Mouse (Mus musculus) monocyte, adult 5-6 weeks (primary cell): ENCODE data around the gene Gm20532. TPM values are rescaled to one million over a fixed set of nuclear protein-coding genes. Genes with fewer than 3 reads are reported as not detected.
A peak's percentile ranks its signal among the peaks of the same experiment; 100 is the strongest.

Experiments used
- ATAC-seq: fragments of 153-309, 156-312 bp; replicated peaks from 2 replicates; pipeline ENCODE4 v1.8.0; 2017; ENCODE audit warnings: mild to moderate bottlenecking; ENCODE audit not compliant: low TSS enrichment, insufficient number of reproducible peaks, severe bottlenecking, poor library complexity, low FRiP score
- total RNA-seq: library from RNA; stranded (forward); fragments of 200-1000, 200-491, 200-594 nt; gene quantifications from 3 replicates; pipeline ENCODE4 v1.2.3, GENCODE M21; 2017

Gm20532 gene
- total RNA-seq, 1 experiment from 2014 or later: not detected

DNA sequence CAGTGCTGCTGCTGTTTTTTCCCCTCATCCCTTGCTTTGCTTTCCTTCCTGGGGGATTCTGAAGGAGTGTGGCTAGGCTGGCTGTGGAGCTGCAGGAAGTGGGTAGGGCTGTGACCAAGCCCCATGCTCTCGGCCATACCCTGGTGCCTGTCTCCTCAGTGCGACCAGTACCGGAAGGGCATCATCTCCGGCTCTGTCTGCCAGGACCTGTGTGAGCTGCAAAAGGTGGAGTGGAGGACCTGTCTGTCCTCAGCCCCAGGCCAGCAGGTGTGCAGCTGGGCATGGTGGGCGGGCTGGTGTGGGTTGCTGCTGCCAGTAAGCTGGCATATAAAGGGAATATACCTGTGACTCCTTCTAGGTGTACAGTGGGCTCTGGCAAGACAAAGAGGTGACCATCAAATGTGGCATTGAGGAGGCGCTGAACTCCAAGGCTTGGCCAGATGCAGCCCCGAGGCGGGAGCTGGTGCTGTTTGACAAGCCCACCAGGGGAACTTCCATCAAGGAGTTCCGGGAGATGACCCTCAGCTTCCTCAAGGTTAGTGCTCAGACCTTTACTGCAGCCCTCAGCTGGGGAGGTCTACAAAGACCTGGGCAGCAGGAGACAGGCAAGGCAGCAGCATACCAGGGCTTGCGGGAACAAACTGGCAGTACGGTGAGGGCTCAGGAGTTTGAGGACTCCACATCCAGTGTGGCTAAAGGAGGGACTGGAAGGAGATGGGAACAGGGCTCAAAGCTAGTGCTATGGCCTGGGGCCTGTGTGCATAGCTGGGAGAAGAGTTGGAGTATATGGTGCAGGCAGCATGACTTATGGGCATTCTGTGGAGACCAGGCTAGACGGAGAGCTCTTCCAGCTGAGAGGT, 48.4 kb downstream of the Gm20532 start:
- ATAC-seq: no peak

DNA sequence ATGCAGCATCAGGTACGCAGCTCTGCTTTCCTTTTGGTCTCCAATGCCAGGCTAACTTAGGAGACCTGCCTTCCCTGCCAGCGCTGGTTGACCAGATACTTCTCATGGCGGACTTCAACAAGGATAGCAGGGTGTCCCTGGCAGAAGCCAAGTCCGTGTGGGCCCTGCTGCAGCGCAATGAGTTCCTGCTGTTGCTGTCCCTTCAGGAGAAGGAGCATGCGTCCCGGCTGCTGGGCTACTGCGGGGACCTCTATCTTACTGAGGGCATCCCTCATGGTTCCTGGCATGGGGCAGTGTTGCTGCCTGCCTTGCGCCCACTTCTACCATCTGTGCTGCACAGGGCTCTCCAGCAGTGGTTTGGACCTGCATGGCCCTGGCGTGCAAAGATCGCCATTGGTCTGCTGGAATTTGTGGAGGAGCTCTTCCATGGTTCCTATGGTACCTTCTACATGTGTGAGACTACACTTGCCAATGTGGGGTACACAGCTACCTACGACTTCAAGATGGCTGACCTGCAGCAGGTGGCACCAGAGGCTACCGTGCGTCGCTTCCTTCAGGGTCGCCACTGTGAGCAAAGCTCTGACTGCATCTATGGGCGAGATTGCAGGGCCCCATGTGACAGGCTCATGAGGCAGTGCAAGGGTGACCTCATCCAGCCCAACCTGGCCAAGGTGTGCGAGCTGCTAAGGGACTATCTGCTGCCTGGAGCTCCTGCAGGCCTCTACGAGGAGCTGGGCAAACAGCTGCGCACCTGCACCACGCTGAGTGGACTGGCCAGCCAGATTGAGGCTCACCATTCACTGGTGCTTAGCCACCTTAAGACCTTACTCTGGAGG, 49.3 kb downstream of the Gm20532 start:
- no peak for ATAC-seq

GRCm38 (mm10) chr2:26636325-26636635, 49.8 kb downstream of the Gm20532 start:
- ATAC-seq: no peak

GRCm38 (mm10) chr2:26637316-26637932, 51.0 kb downstream of the Gm20532 start:
- ATAC-seq: no peak

- ATAC-seq: no peak
These were observed 51.6 kb downstream of the Gm20532 start for GRCm38 (mm10) chr2:26638039-26638438.

GRCm38 (mm10) chr2:26638572-26638971, 52.1 kb downstream of the Gm20532 start:
- ATAC-seq: no peak

GRCm38 (mm10) chr2:26639083-26639482, 52.6 kb downstream of the Gm20532 start:
- ATAC-seq: no peak

GRCm38 (mm10) chr2:26639838-26640830, 53.7 kb downstream of the Gm20532 start:
- ATAC-seq: peak; percentile 90

- no peak for ATAC-seq
These were observed 54.7 kb downstream of the Gm20532 start for GRCm38 (mm10) chr2:26641006-26641647.

GRCm38 (mm10) chr2:26643942-26644341, 57.5 kb downstream of the Gm20532 start:
- no peak; the same call in 1 of the 2 replicates for ATAC-seq

GRCm38 (mm10) chr2:26646643-26647293, 60.3 kb downstream of the Gm20532 start:
- peak; percentile 97 for ATAC-seq

DNA sequence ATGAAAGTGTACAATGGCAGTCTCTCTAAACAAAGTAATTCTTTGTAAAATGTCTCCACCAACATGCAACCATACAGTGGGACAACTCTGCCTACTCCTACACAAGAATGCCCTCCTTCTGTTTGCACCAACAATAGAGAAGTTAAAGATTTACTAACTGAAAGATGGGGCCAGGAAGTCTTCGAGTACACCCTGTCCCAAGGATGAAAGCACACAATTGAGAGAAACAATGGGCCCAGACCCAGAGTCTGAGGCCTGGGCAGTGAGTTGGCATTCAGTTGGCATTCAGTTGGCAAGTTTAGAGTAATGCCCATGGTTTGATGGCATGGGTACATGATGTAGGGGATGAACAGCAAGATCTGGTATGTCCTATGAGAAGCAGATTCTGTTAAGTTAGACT, 68.2 kb downstream of the Gm20532 start:
- no peak for ATAC-seq

- no peak for ATAC-seq
These were observed 71.0 kb downstream of the Gm20532 start for GRCm38 (mm10) chr2:26657426-26657825.

GRCm38 (mm10) chr2:26661143-26661752, 74.8 kb downstream of the Gm20532 start:
- no peak for ATAC-seq

GRCm38 (mm10) chr2:26661768-26662508, 75.5 kb downstream of the Gm20532 start:
- no peak for ATAC-seq

GRCm38 (mm10) chr2:26662509-26662882, 76.1 kb downstream of the Gm20532 start:
- no peak for ATAC-seq
